Mouse (Mus musculus) CH12.LX (cell line): ENCODE results near the gene Dph7. TPM values are rescaled to one million over a fixed set of nuclear protein-coding genes. Genes with fewer than 3 reads are reported as not detected.

Source experiments
- DNase-seq: peaks from one replicate; pipeline ENCODE4 v3.0.0-alpha.2; 2013; ENCODE audit errors: extremely low read depth
- H3K27ac ChIP-seq: 2 replicates; pipeline ENCODE4 v1.5.1; 2012; ENCODE audit warnings: low read depth, mild to moderate bottlenecking, control low read depth, moderate library complexity; ENCODE audit not compliant: insufficient read depth
- H3K27me3 ChIP-seq: replicated peaks from 2 replicates; pipeline ENCODE3; 2012; ENCODE audit warnings: inconsistent platforms
- H3K36me3 ChIP-seq, 2 experiments: replicated peaks in 1 of 2; 2 replicates each; pipeline versions ENCODE3 to v1.6.1; 2012; ENCODE audit warnings: inconsistent platforms in 1 of 2, low read length in 1 of 2, mild to moderate bottlenecking in 1 of 2, mixed read lengths in 1 of 2, moderate library complexity in 1 of 2; ENCODE audit not compliant: control insufficient read depth in 1 of 2, insufficient read depth in 1 of 2
- H3K4me1 ChIP-seq, 2 experiments: 2 replicates each; pipeline ENCODE4 v1.6.1; 2012; ENCODE audit warnings: inconsistent platforms in 1 of 2, moderate library complexity in 1 of 2; ENCODE audit not compliant: insufficient read depth in 2 of 2, control insufficient read depth in 1 of 2
- H3K4me2 ChIP-seq: 2 replicates; pipeline ENCODE4 v1.6.1; 2012; ENCODE audit warnings: low read depth, mild to moderate bottlenecking, control low read depth; ENCODE audit not compliant: poor library complexity, insufficient read depth, severe bottlenecking
- H3K4me3 ChIP-seq, 3 experiments: fragments of 150-350 bp in 1 of 3; sonication (generic) in 1 of 3; replicated peaks in 1 of 3; 2 replicates each; pipeline versions ENCODE3 to v1.5.1; 2011 to 2012; ENCODE audit warnings: low read depth in 2 of 3, low read length in 2 of 3, mild to moderate bottlenecking in 2 of 3, moderate library complexity in 2 of 3, control low read depth in 1 of 3, improper control_type of control experiment in 1 of 3, inconsistent platforms in 1 of 3, mixed read lengths in 1 of 3; ENCODE audit not compliant: poor library complexity in 1 of 3
- H3K79me2 ChIP-seq: replicated peaks from 2 replicates; pipeline ENCODE4 v1.6.1; 2012; ENCODE audit warnings: mild to moderate bottlenecking, moderate library complexity; ENCODE audit not compliant: control insufficient read depth, poor library complexity, insufficient read depth, severe bottlenecking; ENCODE audit errors: extremely low read depth
- H3K9ac ChIP-seq: 2 replicates; pipeline ENCODE4 v1.6.1; 2012; ENCODE audit warnings: low read depth, mild to moderate bottlenecking, control low read depth, moderate library complexity; ENCODE audit not compliant: insufficient read depth
- H3K9me3 ChIP-seq: replicated peaks from 2 replicates; pipeline ENCODE3; 2012; ENCODE audit warnings: low read length, inconsistent platforms, mixed read lengths
- BHLHE40 ChIP-seq: IDR thresholded peaks from 2 replicates; pipeline ENCODE4 v1.6.1; 2011; ENCODE audit warnings: mild to moderate bottlenecking, low read depth, low read length, improper control_type of control experiment
- CHD1 ChIP-seq: IDR thresholded peaks from 2 replicates; pipeline ENCODE4 v1.6.1; 2012; ENCODE audit warnings: low read depth, low read length, improper control_type of control experiment, inconsistent platforms
- CHD2 ChIP-seq: IDR thresholded peaks from 2 replicates; pipeline ENCODE4 v1.6.1; 2011; ENCODE audit warnings: low read length, improper control_type of control experiment
- CTCF ChIP-seq, 2 experiments: IDR thresholded peaks in 1 of 2; conservative IDR thresholded peaks in 1 of 2; 2 replicates each; pipeline ENCODE4 v1.5.1; 2011 to 2012; ENCODE audit warnings: low read depth in 2 of 2, low read length in 2 of 2, improper control_type of control experiment in 1 of 2, inconsistent platforms in 1 of 2, mild to moderate bottlenecking in 1 of 2, moderate library complexity in 1 of 2
- E2F4 ChIP-seq: IDR thresholded peaks from 2 replicates; pipeline ENCODE4 v1.6.1; 2011; ENCODE audit warnings: low read depth, low read length, improper control_type of control experiment; ENCODE audit not compliant: insufficient replicate concordance
- ELF1 ChIP-seq: IDR thresholded peaks from 2 replicates; pipeline ENCODE4 v1.6.1; 2014; ENCODE audit warnings: low read depth, mild to moderate bottlenecking, inconsistent platforms, low read length, improper control_type of control experiment
- EP300 ChIP-seq: IDR thresholded peaks from 2 replicates; pipeline ENCODE4 v1.6.1; 2011; ENCODE audit warnings: low read length, improper control_type of control experiment
- ETS1 ChIP-seq: conservative IDR thresholded peaks from 2 replicates; pipeline ENCODE4 v1.6.1; 2012; ENCODE audit warnings: low read depth, mild to moderate bottlenecking, inconsistent platforms, low read length, improper control_type of control experiment, moderate library complexity
- GABPA ChIP-seq: IDR thresholded peaks from 2 replicates; pipeline ENCODE4 v1.6.1; 2012; ENCODE audit warnings: low read depth, low read length, improper control_type of control experiment, inconsistent platforms; ENCODE audit not compliant: insufficient replicate concordance
- HCFC1 ChIP-seq: IDR thresholded peaks from 2 replicates; pipeline ENCODE4 v1.6.1; 2012; ENCODE audit warnings: low read depth, mild to moderate bottlenecking, inconsistent platforms, low read length, improper control_type of control experiment
- IRF4 ChIP-seq: IDR thresholded peaks from 2 replicates; pipeline ENCODE4 v1.6.1; 2014; ENCODE audit warnings: low read depth, mild to moderate bottlenecking, inconsistent platforms, low read length, improper control_type of control experiment
- JUN ChIP-seq: IDR thresholded peaks from 2 replicates; pipeline ENCODE4 v1.6.1; 2011; ENCODE audit warnings: low read depth, mild to moderate bottlenecking, low read length, improper control_type of control experiment, moderate library complexity; ENCODE audit not compliant: insufficient read depth
- JUND ChIP-seq: conservative IDR thresholded peaks from 2 replicates; pipeline ENCODE4 v1.6.1; 2011; ENCODE audit warnings: low read depth, low read length, improper control_type of control experiment
- KAT2A ChIP-seq: IDR thresholded peaks from 2 replicates; pipeline ENCODE4 v1.6.1; 2012; ENCODE audit warnings: low read length, improper control_type of control experiment, inconsistent platforms; ENCODE audit not compliant: insufficient replicate concordance
- MAFK ChIP-seq: IDR thresholded peaks from 2 replicates; pipeline ENCODE4 v1.6.1; 2011; ENCODE audit warnings: low read length, improper control_type of control experiment; ENCODE audit not compliant: insufficient replicate concordance
- MAX ChIP-seq: IDR thresholded peaks from 2 replicates; pipeline ENCODE4 v1.6.1; 2011; ENCODE audit warnings: low read length, improper control_type of control experiment
- MAZ ChIP-seq: IDR thresholded peaks from 2 replicates; pipeline ENCODE4 v1.6.1; 2012; ENCODE audit warnings: low read depth, mild to moderate bottlenecking, inconsistent platforms, low read length, improper control_type of control experiment, moderate library complexity
- MEF2A ChIP-seq: IDR thresholded peaks from 2 replicates; pipeline ENCODE4 v1.6.1; 2014; ENCODE audit warnings: low read depth, mild to moderate bottlenecking, inconsistent platforms, low read length, improper control_type of control experiment, borderline replicate concordance
- MXI1 ChIP-seq: IDR thresholded peaks from 2 replicates; pipeline ENCODE4 v1.6.1; 2011; ENCODE audit warnings: mild to moderate bottlenecking, low read depth, low read length, improper control_type of control experiment
- MYC ChIP-seq: IDR thresholded peaks from 2 replicates; pipeline ENCODE4 v1.6.1; 2011; ENCODE audit warnings: low read depth, mild to moderate bottlenecking, improper control_type of control experiment, low read length
- NELFE ChIP-seq: IDR thresholded peaks from 2 replicates; pipeline ENCODE4 v1.6.1; 2011; ENCODE audit warnings: low read depth, low read length, improper control_type of control experiment
- NRF1 ChIP-seq: IDR thresholded peaks from 2 replicates; pipeline ENCODE4 v1.6.1; 2014; ENCODE audit warnings: low read depth, mild to moderate bottlenecking, inconsistent platforms, low read length, improper control_type of control experiment, moderate library complexity
- PAX5 ChIP-seq: IDR thresholded peaks from 2 replicates; pipeline ENCODE4 v1.6.1; 2012; ENCODE audit warnings: low read length, inconsistent platforms, mixed read lengths
- POLR2A ChIP-seq: IDR thresholded peaks from 2 replicates; pipeline ENCODE4 v1.6.1; 2011; ENCODE audit warnings: low read depth, mild to moderate bottlenecking, improper control_type of control experiment, low read length
- POLR2AphosphoS2 ChIP-seq: IDR thresholded peaks from 2 replicates; pipeline ENCODE4 v1.6.1; 2011; ENCODE audit warnings: low read depth, low read length, improper control_type of control experiment
- RAD21 ChIP-seq: IDR thresholded peaks from 2 replicates; pipeline ENCODE4 v1.6.1; 2011; ENCODE audit warnings: low read depth, mild to moderate bottlenecking, low read length, improper control_type of control experiment, moderate library complexity
- RCOR1 ChIP-seq: conservative IDR thresholded peaks from 2 replicates; pipeline ENCODE4 v1.6.1; 2012; ENCODE audit warnings: low read depth, mild to moderate bottlenecking, inconsistent platforms, low read length, improper control_type of control experiment
- SIN3A ChIP-seq: IDR thresholded peaks from 2 replicates; pipeline ENCODE4 v1.6.1; 2012; ENCODE audit warnings: low read length, improper control_type of control experiment, inconsistent platforms
- SMC3 ChIP-seq: IDR thresholded peaks from 2 replicates; pipeline ENCODE4 v1.6.1; 2011; ENCODE audit warnings: low read depth, low read length, improper control_type of control experiment
- TBP ChIP-seq: conservative IDR thresholded peaks from 2 replicates; pipeline ENCODE4 v1.6.1; 2011; ENCODE audit warnings: low read depth, low read length, improper control_type of control experiment
- TCF12 ChIP-seq: IDR thresholded peaks from 2 replicates; pipeline ENCODE4 v1.6.1; 2014; ENCODE audit warnings: low read depth, mild to moderate bottlenecking, inconsistent platforms, low read length, improper control_type of control experiment
- UBTF ChIP-seq: IDR thresholded peaks from 2 replicates; pipeline ENCODE4 v1.6.1; 2012; ENCODE audit warnings: low read depth, mild to moderate bottlenecking, inconsistent platforms, low read length, improper control_type of control experiment, moderate library complexity
- USF1 ChIP-seq: IDR thresholded peaks from 2 replicates; pipeline ENCODE4 v1.6.1; 2014; ENCODE audit warnings: low read depth, mild to moderate bottlenecking, inconsistent platforms, low read length, improper control_type of control experiment
- USF2 ChIP-seq: conservative IDR thresholded peaks from 2 replicates; pipeline ENCODE4 v1.6.1; 2011; ENCODE audit warnings: low read depth, low read length, improper control_type of control experiment
- ZC3H11A ChIP-seq: IDR thresholded peaks from 2 replicates; pipeline ENCODE4 v1.6.1; 2012; ENCODE audit warnings: low read depth, mild to moderate bottlenecking, inconsistent platforms, low read length, improper control_type of control experiment
- ZKSCAN1 ChIP-seq: IDR thresholded peaks from 2 replicates; pipeline ENCODE4 v1.6.1; 2012; ENCODE audit warnings: low read depth, inconsistent platforms, low read length, improper control_type of control experiment, borderline replicate concordance
- ZMIZ1 ChIP-seq: IDR thresholded peaks from 2 replicates; pipeline ENCODE4 v1.6.1; 2012; ENCODE audit warnings: low read depth, mild to moderate bottlenecking, inconsistent platforms, low read length, improper control_type of control experiment
- ZNF384 ChIP-seq: IDR thresholded peaks from 2 replicates; pipeline ENCODE4 v1.6.1; 2012; ENCODE audit warnings: low read depth, low read length, improper control_type of control experiment, inconsistent platforms
- dilution Hi-C: fragments of 300-500 bp; cut with MboI; formaldehyde crosslinking; loops from 2 replicates; pipeline ENCODE4 v1.14.3; 2020; ENCODE audit warnings: low sequenced_read_pairs; ENCODE audit not compliant: extremely low pct_unique_long_range_greater_than_20kb, extremely low pct_ligation_motif_present
- in situ Hi-C: fragments of 300-500 bp; cut with MboI; formaldehyde crosslinking; loops from 3 replicates; pipeline ENCODE4 v1.14.3; 2019; ENCODE audit warnings: low sequenced_read_pairs, low pct_ligation_motif_present, low pct_unique_long_range_greater_than_20kb, mixed read lengths
- polyA plus RNA-seq: library from polyadenylated mRNA; unstranded; fragments of >175 nt; gene quantifications from 2 replicates; pipeline ENCODE4 v1.2.1, GENCODE M21; 2012; ENCODE audit warnings: low read depth; ENCODE audit not compliant: insufficient read length
- total RNA-seq, 2 experiments: library from RNA; depleted of rRNA; stranded (reverse); fragments of 300-350 nt in 1 of 2; fragments of >200 nt in 1 of 2; gene quantifications; 2 replicates each; pipeline ENCODE4 v1.2.3; 2012 to 2014

The Dph7 gene
- total and polyA plus RNA-seq, 3 experiments: 23.4 to 24.7 (median 24.6) TPM

DNA sequence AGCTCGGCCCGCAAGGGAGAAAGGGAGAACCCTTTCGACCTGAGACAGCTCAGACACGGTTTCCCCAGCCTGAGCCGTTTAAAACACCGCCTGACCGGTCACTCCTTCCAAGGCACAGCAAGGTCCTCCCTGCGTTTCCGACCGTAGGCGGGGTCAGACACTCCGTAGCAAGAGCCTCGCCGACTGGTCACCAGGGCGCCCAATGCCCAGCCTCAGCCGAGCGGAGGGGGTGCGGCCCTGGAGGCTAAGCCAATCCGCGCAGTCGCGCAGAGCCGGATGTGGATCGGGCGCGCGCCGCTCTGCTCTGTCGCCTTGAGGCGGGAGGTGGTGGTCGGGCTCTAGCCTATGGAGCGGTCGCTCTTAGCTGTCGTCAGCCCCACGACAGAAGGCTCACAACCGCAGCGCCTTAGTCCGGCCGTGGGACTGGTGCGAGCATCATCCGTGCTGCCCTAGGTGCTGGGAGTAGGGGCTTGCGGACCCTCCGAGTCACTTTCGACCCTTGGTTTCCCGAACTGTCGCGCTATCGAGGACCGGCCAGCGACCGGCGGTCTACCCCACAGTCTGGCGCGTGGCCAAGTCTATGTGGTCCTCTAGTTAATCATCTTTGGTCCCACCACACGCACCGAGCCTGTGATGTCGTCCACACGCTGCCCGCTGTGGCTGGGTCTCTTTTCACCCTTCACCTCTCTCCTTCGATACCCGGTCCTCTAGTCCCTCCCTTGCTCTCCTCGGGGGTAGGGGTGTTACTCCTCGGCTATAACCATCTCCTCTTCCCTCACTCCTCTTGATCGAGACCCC is 12.9 kb downstream of the Dph7 start, which contains the start of gene Mrpl41:
Gene Mrpl41, minus strand, starts transcription at position 193 of the 798 bp plus-strand sequence.
- Histone ChIP-seq H3K4me1 (peaks cover 6 to 33% of the 10 kb centered on the region in 2 experiments; a peak in 3 of 4 replicates), H3K79me2 (0 out of 2 replicates have a peak, but pooled peaks cover 5% of the 10 kb centered on the region), H3K36me3 (peaks cover 21 to 46% of the 10 kb centered on the region in 2 experiments), H3K27ac (peak within 1 kb of the TSS; percentile 46), H3K4me2 (peak within 1 kb of the TSS; percentile 74), H3K9me3 (no peaks in the 10 kb centered on the region), H3K27me3 (no peaks in the 10 kb centered on the region), H3K4me3 (peak within 1 kb of the TSS; percentile 75 to 86 (median 81)), H3K9ac (peak within 1 kb of the TSS; percentile 75)
- dilution Hi-C loops: no loop called here
- peak; percentile 94 for DNase-seq
- in situ Hi-C loops: no loop called here
- TF ChIP-seq ZNF384: no peak
- no peak for TF ChIP-seq PAX5
- TF ChIP-seq EP300: no peak
- 0 out of 2 replicates have a peak, but pooled peaks have one; percentile 25 for TF ChIP-seq IRF4
- TF ChIP-seq KAT2A: peak; percentile 73; the same call in 1 of the 2 replicates
- no peak for TF ChIP-seq BHLHE40
- TF ChIP-seq USF1: no peak
- 0 out of 2 replicates have a peak, but pooled peaks have one; percentile 5 for TF ChIP-seq UBTF
- peak; percentile 72 for TF ChIP-seq TCF12
- TF ChIP-seq POLR2A: peak; percentile 91
- no peak for TF ChIP-seq ZC3H11A
- no peak for TF ChIP-seq ETS1
- no peak for TF ChIP-seq RAD21
- peak; percentile 69; the same call in 1 of the 2 replicates for TF ChIP-seq MAX
- no peak for TF ChIP-seq USF2
- TF ChIP-seq CTCF (conservative IDR thresholded peaks at IDR 0.05 in 1 of 2, IDR thresholded peaks at IDR 0.05 in 1 of 2; ENCODE audit: low read depth in 2 of 2, low read length in 2 of 2): no peak
- TF ChIP-seq HCFC1: peak; percentile 81
- no peak for TF ChIP-seq SMC3
- peak; percentile 81 for TF ChIP-seq CHD2
- TF ChIP-seq ZMIZ1: peak; percentile 74
- no peak for TF ChIP-seq JUN
- TF ChIP-seq NRF1: peak; percentile 73
- no peak for TF ChIP-seq RCOR1
- TF ChIP-seq SIN3A: peak; percentile 67
- no peak for TF ChIP-seq POLR2AphosphoS2
- no peak for TF ChIP-seq JUND
- peak; percentile 42; the same call in 1 of the 2 replicates for TF ChIP-seq MAZ
- TF ChIP-seq E2F4: no peak
- peak; percentile 80; the same call in 1 of the 2 replicates for TF ChIP-seq NELFE
- TF ChIP-seq ELF1: peak; percentile 80
- TF ChIP-seq ZKSCAN1: no peak
- peak; percentile 54; the same call in 1 of the 2 replicates for TF ChIP-seq MYC
- no peak for TF ChIP-seq MAFK
- TF ChIP-seq TBP: peak; percentile 67
- peak; percentile 73 for TF ChIP-seq CHD1
- no peak for TF ChIP-seq GABPA
- TF ChIP-seq MXI1: peak; percentile 83; the same call in 1 of the 2 replicates
- no peak; the same call in 1 of the 2 replicates for TF ChIP-seq MEF2A
